Mouse (Mus musculus): Measurements from ENCODE around the gene Slc2a2.
A peak's percentile ranks its signal among the peaks of the same experiment; 100 is the strongest.

Slc2a2 gene

DNA sequence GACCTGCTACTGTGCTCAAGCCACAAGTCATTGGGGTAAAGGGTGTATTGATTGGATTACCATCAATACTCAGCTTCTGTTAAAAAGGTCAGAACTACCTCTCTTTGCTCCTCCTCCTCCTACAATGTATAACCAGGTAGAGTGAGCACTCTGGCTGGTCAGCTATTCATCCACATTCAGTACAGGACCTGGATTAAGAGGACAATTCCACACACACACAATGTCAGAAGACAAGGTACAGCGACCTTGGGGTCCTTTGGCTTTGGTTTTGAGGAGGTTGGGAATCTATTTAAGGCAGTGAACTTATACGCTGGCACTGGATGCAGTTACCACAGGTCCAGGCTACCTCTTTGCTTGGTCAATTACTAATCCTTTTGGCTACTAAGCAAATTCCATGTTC is at the start of gene Slc2a2:
Slc2a2 (plus strand) TSS at position 107 of the 400 bp plus-strand sequence.
- DNase-seq (ENCODE audit: low spot score): no peak

DNA sequence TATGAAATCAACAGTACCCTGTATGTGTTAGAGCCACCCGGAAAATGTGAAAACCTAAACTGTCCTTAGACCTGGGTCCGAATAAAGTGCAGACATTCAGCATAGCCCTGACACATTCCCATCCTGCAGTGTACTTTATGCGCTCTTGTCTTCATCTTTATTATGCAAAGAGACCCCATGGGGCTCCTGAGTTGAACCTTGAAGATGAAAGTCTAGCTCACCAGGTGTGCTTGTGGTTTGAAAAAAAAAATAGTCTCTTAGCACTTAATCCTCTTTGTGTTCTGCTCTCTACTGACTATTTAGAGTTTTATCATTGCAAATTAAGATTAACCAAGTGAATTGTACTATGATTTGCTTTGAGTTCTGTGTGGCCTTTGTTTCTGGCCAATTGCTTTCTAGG is 45.1 kb upstream of the Slc2a2 start:
- no peak for DNase-seq (ENCODE audit: low spot score)

DNA sequence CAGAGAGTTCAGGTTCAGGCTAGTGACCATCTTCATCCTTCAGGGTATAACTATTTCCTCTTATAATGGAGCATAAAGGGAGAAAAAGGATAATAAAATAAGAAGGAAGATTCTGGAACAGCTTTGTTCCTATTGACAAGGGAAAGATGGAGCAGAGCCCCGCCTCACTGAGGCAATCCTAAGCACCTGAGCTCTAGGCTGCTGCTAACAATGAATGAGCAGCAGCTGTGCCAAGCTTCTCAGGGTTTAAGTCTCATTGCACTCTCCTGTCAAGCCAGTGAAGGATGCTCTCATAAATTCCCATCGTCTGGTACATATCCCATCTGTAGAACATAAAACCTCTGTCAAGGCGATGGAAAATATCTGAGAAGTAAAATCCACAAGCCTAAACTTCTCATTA is 44.7 kb upstream of the Slc2a2 start:
- no peak for DNase-seq (ENCODE audit: low spot score)

DNA sequence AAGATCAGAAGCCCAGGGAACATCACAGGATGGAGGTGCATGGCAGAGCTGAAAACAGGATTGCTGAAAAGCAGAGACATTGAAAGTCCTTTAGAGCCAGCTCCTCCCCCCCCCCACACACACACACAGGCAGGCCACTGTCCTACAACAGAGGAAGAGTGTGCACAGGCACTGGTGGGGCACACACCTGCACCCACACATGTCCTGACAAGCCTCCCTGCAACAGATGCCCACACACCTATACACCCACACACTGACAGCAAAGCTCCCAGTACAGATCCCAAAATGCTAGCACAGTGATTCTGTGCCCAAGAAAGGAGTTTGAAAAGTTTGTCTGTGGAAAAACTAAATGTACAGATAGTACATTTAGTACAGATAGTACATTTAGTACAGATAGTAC is 43.0 kb upstream of the Slc2a2 start:
- no peak for DNase-seq (ENCODE audit: low spot score)

DNA sequence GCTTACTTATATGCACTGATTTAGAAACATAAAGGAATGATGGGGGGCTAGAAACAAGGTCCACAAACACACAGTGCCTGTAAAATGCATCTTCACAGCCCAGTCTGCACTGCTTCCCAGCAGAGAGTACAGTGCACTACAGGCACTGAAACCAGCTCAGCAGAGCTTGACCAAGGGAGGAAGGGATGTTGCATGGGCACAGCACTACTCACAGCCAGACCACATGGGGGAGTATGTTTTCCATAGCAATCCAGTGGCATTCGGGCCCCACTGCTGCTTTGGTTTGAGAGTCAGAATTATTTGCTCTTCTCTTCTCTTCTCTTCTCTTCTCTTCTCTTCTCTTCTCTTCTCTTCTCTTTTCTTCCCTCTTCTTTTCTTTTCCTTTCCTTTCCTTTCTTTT is 39.4 kb upstream of the Slc2a2 start:
- DNase-seq (ENCODE audit: low spot score): peak; percentile 31

DNA sequence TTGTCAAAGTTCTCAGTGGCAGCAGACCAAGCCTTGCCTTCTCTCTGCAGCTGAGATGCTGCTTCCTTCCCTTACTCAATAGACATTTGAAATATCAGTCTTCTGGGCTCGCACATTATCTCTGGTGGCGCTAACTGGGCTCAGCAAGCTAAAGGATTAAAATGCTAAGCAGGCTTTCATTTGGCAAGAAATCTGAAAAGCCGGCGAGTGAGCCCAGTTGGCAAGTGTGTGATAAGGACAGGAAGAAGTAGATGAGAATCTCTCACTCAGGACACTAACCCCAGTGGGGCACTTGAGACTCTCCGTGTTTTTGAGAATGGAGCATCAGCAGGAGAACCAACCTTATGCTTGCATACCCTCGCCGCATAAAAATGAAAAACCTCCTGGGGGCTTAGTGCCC is 16.9 kb upstream of the Slc2a2 start:
- no peak for DNase-seq (ENCODE audit: low spot score)

DNA sequence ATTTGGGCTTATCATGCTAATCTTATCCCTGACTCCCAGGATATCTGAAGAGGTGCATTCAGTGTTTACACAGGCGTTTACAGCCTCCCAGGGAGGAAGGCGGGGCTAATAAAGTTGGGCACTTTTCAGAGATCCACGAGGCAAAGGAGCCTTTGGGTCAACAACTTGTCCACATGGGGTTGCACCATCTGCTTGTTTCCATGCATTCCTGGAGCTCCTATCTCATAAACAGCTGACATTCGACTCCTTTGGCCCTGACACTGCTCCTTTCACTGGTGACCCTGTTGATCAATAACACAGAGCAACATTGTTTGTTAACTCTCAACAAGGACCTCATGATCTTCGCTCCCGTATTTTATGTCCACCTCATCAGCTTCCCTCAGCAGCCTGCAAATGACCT is 15.8 kb upstream of the Slc2a2 start:
- peak; percentile 6 for DNase-seq (ENCODE audit: low spot score)

DNA sequence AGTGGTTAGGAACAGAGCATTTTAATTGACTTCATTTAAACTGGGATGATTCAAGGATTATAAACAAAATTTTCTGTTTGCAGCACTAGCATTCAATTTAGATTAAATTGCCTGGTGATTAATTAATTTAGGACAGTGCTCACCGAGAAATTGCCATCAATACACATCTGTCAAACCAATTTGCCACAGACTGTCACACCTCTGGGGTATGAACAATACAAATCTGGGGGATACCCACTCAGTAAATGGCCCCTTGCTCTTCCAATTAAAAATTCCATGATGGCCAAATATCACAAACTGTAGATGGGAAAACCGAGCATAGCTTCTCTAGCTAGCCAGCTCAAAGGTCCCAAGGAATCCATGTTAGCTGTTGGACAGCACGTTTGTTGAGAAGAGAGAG is 15.3 kb upstream of the Slc2a2 start:
- DNase-seq (ENCODE audit: low spot score): no peak

DNA sequence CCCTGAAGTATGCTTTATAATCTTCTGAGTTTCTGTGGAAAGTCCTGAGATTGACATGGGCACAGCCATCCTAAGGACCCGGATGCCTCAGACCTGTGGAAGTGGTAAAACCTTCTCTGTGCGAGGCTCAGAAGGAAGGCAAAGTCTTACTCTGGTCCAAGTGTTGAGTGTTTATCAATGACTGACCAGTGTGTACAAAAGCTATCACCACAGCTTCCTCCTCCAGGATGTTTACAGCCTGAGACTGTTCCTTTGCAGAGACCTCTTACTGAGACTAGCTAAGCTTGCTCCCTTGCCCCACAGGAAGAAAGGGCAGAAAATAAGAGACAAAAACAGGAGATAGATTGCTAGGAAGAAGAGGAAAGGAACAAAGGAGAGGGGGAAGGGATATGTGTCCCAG is 12.2 kb upstream of the Slc2a2 start:
- no peak for DNase-seq (ENCODE audit: low spot score)

DNA sequence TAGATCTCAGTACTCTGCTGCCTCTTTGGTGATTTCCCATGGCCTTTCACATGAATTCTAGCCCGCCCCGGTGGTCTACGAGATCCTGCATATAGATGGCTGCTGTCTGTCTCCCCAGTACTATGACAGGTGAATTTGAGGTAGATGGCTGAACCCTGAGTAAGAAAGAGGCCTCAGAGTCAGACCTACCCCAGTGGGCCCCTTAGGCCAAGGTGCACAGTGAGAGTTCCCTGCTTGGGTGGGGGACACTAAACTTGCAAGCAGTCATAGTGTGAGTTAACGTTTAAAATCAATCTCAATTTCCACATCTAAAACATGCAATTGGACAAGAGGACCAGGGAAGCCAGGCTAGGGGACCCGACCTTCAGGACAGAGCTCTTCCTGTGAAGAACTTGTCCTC is 2.9 kb upstream of the Slc2a2 start:
- DNase-seq (ENCODE audit: low spot score): no peak

DNA sequence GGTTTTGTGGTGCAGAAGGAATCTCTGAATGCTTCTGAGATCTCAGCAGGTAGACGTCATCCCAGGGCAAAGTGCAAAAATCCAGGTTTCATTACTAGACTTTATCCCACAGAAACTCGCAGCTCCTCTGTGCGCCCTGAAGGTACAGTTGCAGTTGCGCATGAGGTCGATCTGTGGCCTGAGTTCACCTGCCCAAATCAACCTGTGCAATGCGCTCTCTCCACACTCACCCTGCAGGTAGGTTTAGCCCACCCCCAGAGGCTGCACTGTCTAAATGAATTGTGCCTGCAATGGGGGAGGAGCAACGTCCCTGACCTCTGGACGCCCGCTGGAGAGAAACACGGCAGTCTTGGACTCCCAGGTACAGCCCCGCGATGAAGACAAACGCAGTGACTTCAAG is 2.1 kb upstream of the Slc2a2 start:
- DNase-seq (ENCODE audit: low spot score): no peak

DNA sequence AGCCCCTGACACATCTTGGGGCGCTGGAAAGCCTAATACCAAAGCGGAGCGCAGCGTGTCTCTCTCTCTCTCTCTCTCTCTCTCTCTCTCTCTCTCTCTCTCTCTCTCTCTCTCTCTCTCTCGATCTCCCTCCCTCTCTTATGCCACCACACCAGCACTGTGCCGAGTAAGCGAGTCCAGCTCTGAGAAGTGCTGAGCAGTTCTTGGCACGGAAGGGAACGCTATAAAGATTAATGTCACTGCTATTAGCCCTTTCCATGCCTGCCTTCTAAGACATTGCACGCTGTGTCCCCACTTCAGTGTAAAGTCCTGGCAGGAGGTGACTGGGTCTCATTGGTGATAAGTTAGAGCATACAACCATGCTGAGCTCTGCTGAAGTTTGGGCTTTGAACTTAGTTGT is 1.5 kb upstream of the Slc2a2 start:
- DNase-seq (ENCODE audit: low spot score): no peak

DNA sequence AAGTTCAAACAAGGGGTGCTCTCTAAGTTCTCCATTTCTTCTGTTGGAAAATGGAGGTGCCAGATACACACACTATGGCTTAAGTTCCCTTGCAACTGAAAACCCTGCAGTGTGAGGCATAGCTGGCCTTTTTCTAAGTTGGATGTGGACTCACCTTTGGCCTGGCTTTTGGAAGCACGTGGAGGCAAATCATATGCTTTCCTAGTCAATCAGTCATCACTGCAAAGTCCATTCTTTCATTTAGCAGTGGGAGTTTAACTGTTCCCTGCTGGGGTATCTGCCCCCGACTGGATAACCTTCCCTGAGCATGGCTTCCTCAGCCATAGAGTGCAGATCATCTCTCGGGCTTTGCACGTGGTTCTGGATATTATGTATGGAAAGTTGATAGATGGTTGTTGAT is 1.9 kb downstream of the Slc2a2 start:
- no peak for DNase-seq (ENCODE audit: low spot score)

DNA sequence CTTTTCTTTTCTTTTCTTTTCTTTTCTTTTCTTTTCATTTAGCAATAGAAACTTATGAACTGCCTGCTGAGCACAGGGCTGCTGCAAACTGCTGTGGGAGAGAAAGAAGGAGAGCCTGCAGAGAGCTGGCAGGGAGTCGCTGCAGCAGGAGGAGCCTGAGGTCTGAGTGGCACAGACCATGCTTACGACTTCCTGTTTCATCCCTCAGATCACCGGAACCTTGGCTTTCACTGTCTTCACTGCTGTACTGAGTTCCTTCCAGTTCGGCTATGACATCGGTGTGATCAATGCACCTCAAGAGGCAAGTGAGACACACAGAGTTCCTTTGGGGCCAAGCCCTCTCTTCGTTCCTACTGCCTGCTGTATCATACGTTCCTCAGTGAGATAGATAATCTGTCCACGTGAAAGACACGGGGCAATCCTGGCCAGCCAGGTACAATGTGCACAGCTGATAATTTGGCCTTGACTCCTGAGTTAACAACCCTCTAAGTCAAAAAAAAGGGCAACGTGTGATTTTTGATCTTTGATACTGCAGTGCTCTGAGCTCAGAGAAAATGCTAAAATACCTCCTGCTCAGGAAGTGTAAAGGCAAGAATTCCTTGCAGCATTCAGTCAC is 7.9 kb downstream of the Slc2a2 start:
- DNase-seq (ENCODE audit: low spot score): no peak

DNA sequence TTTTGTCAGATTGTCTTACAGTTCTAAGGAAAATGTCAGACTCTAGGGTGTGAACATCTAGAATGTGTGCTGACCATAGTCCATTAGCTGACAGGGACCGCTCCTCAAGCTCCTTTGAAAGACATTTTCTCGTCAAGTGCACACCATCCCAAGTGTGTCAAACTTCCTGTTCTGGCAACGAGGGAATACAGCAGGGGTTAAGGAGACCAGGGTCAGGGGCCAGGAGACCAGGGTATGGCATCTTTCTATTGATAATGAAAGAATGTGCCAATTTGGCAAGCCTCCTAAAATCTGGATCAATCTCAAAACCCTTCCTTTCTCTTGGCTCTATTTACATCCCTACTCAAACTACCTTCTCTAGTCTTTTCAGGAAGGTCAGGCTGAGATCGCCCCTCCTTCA is 9.0 kb downstream of the Slc2a2 start:
- DNase-seq (ENCODE audit: low spot score): no peak

DNA sequence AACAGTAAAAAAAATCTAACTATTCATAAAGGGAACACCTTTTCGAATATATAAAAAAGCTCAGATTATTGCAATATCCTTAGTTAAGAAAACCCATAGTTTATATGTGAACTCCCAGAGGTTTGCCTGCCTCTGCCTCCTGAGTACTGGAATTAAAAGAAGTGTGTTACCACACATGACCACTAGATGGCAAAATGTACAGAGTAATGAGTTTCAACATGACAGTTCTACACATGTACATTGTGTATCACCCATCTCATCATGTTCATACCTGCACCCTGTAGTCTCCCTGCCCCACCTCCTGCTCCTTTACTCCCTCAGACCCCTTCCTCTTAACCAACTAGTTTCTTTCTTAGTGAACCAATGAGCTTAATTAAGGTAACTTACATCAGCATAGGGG is 12.0 kb downstream of the Slc2a2 start:
- peak; percentile 32 for DNase-seq (ENCODE audit: low spot score)

DNA sequence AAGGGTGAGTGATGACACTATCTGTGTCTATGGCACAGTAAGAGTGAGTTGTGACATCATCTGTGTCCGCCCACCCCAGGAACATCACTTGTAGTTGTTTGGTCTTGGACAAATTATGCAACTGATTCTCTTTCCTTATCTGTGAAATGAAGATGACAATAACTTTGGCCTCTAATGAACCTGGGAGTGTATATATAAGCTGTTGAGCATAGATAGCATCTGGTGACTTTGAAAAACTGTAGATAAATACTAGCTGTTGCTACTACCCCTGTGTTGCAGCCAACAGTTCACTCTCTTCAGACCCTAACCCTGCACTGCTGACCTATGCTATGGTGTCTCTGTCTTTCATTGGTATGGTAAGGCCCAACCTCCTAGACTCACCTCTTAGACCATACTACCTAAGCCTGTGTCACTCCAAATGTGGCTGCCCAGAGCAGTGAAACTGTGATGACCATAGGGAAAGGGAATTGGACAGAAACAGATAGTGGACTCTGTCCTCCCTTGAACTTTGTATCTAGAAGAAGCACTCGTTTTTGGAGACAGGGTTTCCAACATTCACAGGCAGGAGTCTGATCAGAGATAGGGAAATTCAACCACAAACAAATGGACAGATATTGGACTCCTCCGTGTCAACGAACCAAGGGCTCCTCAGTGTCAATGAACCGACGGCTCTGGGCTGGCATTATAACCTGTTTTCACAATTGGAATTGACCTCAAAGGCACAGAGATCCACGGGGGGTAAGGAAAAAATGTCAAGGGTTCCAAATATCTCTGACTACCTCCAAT is 16.4 kb downstream of the Slc2a2 start:
- DNase-seq (ENCODE audit: low spot score): no peak

DNA sequence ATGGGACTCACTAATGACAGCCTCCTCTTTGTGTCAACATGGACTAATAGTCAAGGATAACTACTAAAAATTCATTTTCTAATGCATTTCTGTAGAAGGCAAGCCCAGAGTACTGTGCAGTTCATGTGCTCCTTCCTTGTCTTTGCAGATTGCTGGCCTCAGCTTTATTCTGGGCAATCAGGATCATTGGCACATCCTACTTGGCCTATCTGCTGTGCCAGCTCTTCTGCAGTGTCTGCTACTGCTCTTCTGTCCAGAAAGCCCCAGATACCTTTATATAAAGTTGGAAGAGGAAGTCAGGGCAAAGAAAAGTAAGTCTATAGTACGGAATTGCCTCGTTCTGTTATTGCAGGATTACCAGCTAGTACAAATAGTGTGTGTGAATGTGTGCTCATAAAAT is 20.8 kb downstream of the Slc2a2 start:
- DNase-seq (ENCODE audit: low spot score): no peak

DNA sequence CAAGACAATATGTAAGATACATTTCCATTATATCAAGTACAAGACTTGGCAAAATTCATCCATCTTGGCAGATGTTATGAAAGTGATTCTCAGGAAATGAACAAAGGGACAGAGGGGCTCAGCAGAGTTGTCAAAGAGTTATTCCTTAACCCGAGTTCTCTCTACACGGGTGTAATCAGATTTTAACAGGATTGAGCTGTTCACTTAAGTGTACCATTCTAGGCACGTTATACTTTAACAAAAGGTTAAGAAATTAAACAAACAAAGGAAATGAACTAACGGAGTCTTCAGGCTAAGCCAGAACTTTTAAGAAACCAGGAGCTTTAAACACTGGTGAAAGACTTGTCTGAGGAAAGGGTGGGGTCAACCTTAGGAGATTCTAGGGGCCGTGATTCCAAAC is 23.5 kb downstream of the Slc2a2 start:
- no peak for DNase-seq (ENCODE audit: low spot score)

DNA sequence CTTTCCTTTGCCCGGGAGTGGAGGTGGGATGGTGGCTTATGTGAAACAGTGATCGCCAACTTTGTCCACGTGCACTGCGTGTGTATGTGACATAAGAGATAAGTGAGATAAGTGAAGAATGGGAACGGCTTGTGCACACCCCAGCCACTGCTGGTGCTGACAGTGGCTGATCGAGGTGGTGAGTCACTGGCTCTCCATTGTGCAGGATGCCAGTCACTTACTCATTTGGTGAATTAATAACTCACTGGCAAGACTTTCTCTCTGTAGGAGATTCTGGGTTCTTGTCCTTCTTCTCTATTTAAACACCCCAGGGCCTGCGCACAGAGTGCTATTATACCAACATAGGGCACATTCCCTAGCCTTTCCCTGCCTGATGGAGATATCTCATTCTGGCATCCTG is 24.1 kb downstream of the Slc2a2 start:
- no peak for DNase-seq (ENCODE audit: low spot score)

DNA sequence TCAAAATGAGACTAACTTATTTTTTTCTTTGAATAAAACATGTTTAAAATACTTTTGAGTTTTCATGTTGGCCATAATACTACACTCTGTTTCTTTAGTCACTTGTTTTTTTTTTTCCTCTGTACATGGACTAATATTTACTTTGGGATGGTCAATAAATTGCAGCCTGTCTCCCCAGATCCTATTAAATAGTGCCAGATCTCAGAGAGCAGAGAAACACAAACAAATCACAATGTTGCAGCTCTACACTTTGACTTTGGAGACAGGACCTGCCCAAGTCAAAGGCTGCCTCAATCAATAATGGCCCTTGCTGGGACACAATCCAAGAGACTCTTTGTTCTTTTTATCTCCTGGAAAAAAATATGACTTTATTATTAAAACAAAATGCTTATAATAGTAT is 24.8 kb downstream of the Slc2a2 start:
- no peak for DNase-seq (ENCODE audit: low spot score)

DNA sequence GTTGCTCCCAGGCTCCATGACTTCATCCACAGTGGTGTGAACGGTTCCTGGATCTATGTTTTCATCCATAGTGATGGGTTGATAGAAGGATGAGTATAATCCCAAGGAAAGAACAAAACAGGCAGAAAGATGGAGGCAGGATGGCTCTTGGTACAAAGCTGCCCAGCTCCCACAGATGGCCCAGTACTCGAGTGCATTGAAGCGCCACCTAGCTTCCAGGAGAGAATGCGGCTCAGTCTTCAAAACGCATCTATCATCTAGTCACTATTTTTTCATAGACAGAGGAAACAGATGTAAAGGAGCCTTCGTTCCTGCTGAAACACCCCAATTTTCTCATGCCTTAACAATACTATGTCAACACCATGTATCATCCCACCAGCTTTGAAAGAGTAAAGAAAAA is 25.8 kb downstream of the Slc2a2 start:
- no peak for DNase-seq (ENCODE audit: low spot score)

DNA sequence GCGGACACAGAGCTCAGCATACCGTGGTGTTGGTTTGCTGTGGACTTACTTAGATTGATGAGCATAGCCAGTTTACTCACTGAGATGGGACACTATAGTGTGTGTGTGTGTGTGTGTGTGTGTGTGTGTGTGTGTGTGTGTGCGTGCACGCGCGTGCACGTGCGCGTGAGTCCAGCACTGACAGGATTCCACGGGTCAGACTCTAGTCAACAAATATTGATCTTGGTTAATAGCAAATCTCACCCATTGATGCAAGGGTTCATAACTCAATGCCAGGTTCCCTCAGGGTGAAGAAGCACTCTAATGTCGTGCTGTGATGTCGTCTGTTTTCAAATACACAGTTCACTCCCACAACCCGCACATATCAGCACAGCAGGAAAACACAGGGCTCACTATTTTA is 27.5 kb downstream of the Slc2a2 start:
- no peak for DNase-seq (ENCODE audit: low spot score)

DNA sequence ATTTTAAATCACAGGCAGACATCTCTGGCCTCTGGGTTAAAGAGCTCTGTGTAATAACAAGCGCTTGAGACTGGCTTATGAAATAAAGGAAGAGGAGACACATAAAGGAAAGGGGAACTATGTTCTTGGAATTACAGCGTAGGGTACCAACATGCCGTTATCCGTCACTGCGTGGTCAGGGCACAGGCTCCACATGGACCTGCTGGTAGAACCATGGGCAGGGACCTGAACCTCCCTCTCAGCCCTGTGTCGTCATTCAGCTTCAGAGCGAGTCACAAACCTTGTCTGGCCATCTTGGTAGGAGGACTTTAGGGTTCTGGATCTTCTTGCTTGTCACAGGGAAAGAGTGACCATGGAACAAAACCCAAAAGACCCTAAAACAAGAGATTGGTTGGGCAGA is 28.7 kb downstream of the Slc2a2 start:
- DNase-seq (ENCODE audit: low spot score): no peak
